In genomic region chr1:152084638-152085345, GRCm38 (mm10) we compare ENCODE assay signal across 8 mouse cellular contexts. TPM values are rescaled to one million over a fixed set of nuclear protein-coding genes. Genes with fewer than 3 reads are reported as not detected.
DNase-seq lines count a peak whose midpoint lies in the region; ATAC-seq lines count a peak whose summit lies in the region.

No protein-coding gene starts in this region.

- intact Hi-C loops in heart, postnatal 10 days (cut with DNase I), result loop anchor here (5.0 kb wide), 1 partner anchor 203 kb away; no protein-coding TSS in a partner anchor

- H3K36me3 ChIP-seq in embryonic facial prominence, embryonic 14.5 days (ENCODE audit: control insufficient read depth, insufficient read depth, low read length), result no peaks in the 10 kb centered on the region

- WGBS in embryonic facial prominence, embryonic 14.5 days, result 17% methylated on average over 15 of the region's 15 CpGs

- H3K9me3 ChIP-seq in embryonic facial prominence, embryonic 14.5 days (ENCODE audit: control insufficient read depth, low read length), result no peaks in the 10 kb centered on the region

- H3K4me1 ChIP-seq in embryonic facial prominence, embryonic 14.5 days (ENCODE audit: control insufficient read depth, insufficient read depth, low read length), result peaks cover 47% of the 10 kb centered on the region

- DNase-seq in urinary bladder, adult 2 months (ENCODE audit: low spot score), result peak; percentile 32
- no peak for DNase-seq in urinary bladder, postnatal 10 days (ENCODE audit: low spot score)
- peak; percentile 85 for DNase-seq in embryonic facial prominence, embryonic 14.5 days (ENCODE audit: low spot score)
- peak; percentile 73 to 77 for DNase-seq in heart, postnatal 10 days
- peak; percentile 71 to 84 for DNase-seq in kidney, postnatal 25 days
- peak; percentile 59 for DNase-seq in thymus, postnatal 10 days (ENCODE audit: low spot score in 2 of 2)
- no peak for DNase-seq in layer of hippocampus, adult 9-11 months

- peak overlapping the region; percentile 44 for H3K4me2 ChIP-seq in embryonic facial prominence, embryonic 14.5 days (ENCODE audit: low read depth, low read length)

- H3K4me3 ChIP-seq in embryonic facial prominence, embryonic 14.5 days (ENCODE audit: low read depth, low read length), result peak overlapping the region; percentile 18

- peak; percentile 72 for ATAC-seq in embryonic facial prominence, embryonic 14.5 days (ENCODE audit: low read depth)
- peak; percentile 38; the same call in 1 of the 2 replicates for ATAC-seq in megakaryocyte-erythroid progenitor cell, adult 5-6 weeks (replicated peaks; ENCODE audit: low FRiP score, low TSS enrichment, poor library complexity, severe bottlenecking)

- peak overlapping the region; percentile 54; the same call in 1 of the 2 replicates for H3K27ac ChIP-seq in embryonic facial prominence, embryonic 14.5 days (replicated peaks; ENCODE audit: low read depth, low read length)

- H3K9ac ChIP-seq in embryonic facial prominence, embryonic 14.5 days (ENCODE audit: low read depth, low read length), result no peak overlapping the region

- H3K27me3 ChIP-seq in embryonic facial prominence, embryonic 14.5 days (replicated peaks; ENCODE audit: control insufficient read depth, insufficient read depth, low read length), result no peaks in the 10 kb centered on the region

RNA-seq across cellular contexts. Expression of gene 1700025G04Rik, which starts 5.1 kb away (rescaled TPM):
- polyA plus RNA-seq in urinary bladder, adult 2 months (2012; rRNA removed), result 17.4 and 20.1 TPM in 2 replicates
- 35.5 and 37.0 TPM in 2 replicates for polyA plus RNA-seq in embryonic facial prominence, embryonic 14.5 days (2014; fragmentation: Nextera tagmentation; extraction: Ambion mirVana)
- 10 to 100 TPM; 56.4 to 60.5 TPM for total RNA-seq in heart, postnatal 10 days (2021)
- 0.04 and 0.25 TPM in 2 replicates for total RNA-seq in megakaryocyte-erythroid progenitor cell, adult 5-6 weeks (2014; fragmentation: Nextera tagmentation)
- 1.7 and 2.0 TPM in 2 replicates for total RNA-seq in megakaryocyte-erythroid progenitor cell, adult 5-6 weeks (2017)

Comparison
In these comparisons a context has a peak if more than half of its experiments do, and no peak if none do; other contexts are left out.
1. DNase-seq: peak in urinary bladder, adult 2 months (single experiment), embryonic facial prominence, embryonic 14.5 days (single experiment), heart, postnatal 10 days (2 of 2), kidney, postnatal 25 days (2 of 2) and thymus, postnatal 10 days (2 of 2); none in urinary bladder, postnatal 10 days (single experiment) and layer of hippocampus, adult 9-11 months (single experiment).
2. RNA of gene 1700025G04Rik, which starts 5.1 kb away (total RNA-seq): 56.4 to 60.5 TPM in heart, postnatal 10 days; 0.04 to 2.0 TPM in megakaryocyte-erythroid progenitor cell, adult 5-6 weeks; every median in the first group is over 10 times any median in the second.